Comparison of ENCODE assay signal across 8 mouse cellular contexts in the genomic region with DNA sequence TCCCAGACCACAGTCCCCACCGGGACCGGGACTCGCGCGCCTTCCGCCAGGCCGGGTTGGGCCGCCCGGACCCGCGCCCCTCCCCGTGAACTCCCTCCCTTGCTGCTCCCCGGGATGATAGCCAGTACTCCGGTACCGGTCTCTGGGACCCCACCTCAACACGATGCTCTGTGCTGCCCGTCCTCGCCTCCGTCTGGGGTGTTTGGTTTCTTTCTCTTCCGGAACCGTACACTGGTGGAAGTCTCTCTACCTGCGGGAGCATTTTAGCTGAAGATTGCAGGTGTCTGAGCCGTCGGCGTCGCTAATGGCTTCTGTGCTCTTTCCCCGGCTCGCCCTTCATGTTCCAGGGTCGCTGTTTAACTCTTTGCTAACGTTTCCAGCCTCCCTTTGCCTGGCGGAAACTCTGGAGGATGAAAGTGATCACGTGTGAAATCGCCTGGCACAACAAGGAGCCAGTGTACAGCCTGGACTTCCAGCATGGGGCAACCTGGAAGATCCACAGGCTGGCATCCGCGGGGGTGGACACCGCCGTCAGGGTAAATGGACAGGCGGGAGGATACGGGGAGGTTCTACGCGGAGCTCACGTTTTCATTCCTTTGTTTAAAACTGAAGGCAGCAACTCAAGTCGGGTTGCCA. TPM values are rescaled to one million over a fixed set of nuclear protein-coding genes. Genes with fewer than 3 reads are reported as not detected.
DNase-seq lines count a peak whose midpoint lies in the region; ATAC-seq lines count a peak whose summit lies in the region.

No protein-coding gene starts in this region.

- DNase-seq in adrenal gland, adult (ENCODE audit: inconsistent age in 2 of 2, low spot score in 1 of 2), result peak; percentile 32 to 68
- DNase-seq in adrenal gland, adult 18-20 months (ENCODE audit: low spot score in 2 of 2), result no peak
- DNase-seq in ES-CJ7 (ENCODE audit: low read depth, low spot score), result peak; percentile 36
- peak; percentile 23 to 48 for DNase-seq in cerebellum, postnatal 25 days
- no peak for DNase-seq in heart, embryonic 10.5 days (ENCODE audit: low spot score)
- DNase-seq in kidney, postnatal 14 days, result peak; percentile 40
- DNase-seq in urinary bladder, postnatal 10 days (ENCODE audit: low spot score), result no peak

- H3K4me2 ChIP-seq in midbrain, embryonic 13.5 days (replicated peaks), result peak overlapping the region; percentile 94

- H3K27me3 ChIP-seq in heart, embryonic 10.5 days (ENCODE audit: insufficient read depth, poor library complexity, severe bottlenecking), result no peaks in the 10 kb centered on the region
- H3K27me3 ChIP-seq in midbrain, embryonic 13.5 days, result no peaks in the 10 kb centered on the region

- H3K27ac ChIP-seq in heart, embryonic 10.5 days, result peak overlapping the region; percentile 88
- no peak overlapping the region for H3K27ac ChIP-seq in midbrain, embryonic 13.5 days

- peak; percentile 35; the same call in 1 of the 2 replicates for ATAC-seq in midbrain, embryonic 13.5 days

- WGBS in heart, embryonic 10.5 days, result under 1% methylated on average over 43 of the region's 43 CpGs
- WGBS in midbrain, embryonic 13.5 days, result under 1% methylated on average over 43 of the region's 43 CpGs

- no peaks in the 10 kb centered on the region for H3K9me3 ChIP-seq in heart, embryonic 10.5 days
- H3K9me3 ChIP-seq in midbrain, embryonic 13.5 days, result no peaks in the 10 kb centered on the region

- H3K4me1 ChIP-seq in heart, embryonic 10.5 days, result peaks cover 24% of the 10 kb centered on the region
- peaks cover 14% of the 10 kb centered on the region for H3K4me1 ChIP-seq in midbrain, embryonic 13.5 days (replicated peaks)

- H3K36me3 ChIP-seq in heart, embryonic 10.5 days, result peaks cover 27% of the 10 kb centered on the region
- peaks cover 16% of the 10 kb centered on the region for H3K36me3 ChIP-seq in midbrain, embryonic 13.5 days

- H3K4me3 ChIP-seq in heart, embryonic 10.5 days, result peak overlapping the region; percentile 84
- H3K4me3 ChIP-seq in midbrain, embryonic 13.5 days (replicated peaks), result peak overlapping the region; percentile 82

- peak overlapping the region; percentile 71 for H3K9ac ChIP-seq in midbrain, embryonic 13.5 days (replicated peaks)

RNA-seq across cellular contexts. Expression of gene Chaf1b, which starts 0.5 kb away (rescaled TPM):
- 1 to 10 TPM; 1.5 to 2.1 TPM for total RNA-seq in adrenal gland, adult 18-20 months (2021)
- 70.5 and 89.2 TPM in 2 replicates for polyA plus RNA-seq in heart, embryonic 10.5 days (2016; fragmentation: Nextera tagmentation; extraction: Ambion mirVana)
- 32.3 and 34.3 TPM in 2 replicates for polyA plus RNA-seq in midbrain, embryonic 13.5 days (2015; fragmentation: Nextera tagmentation; extraction: Ambion mirVana)

RNA-seq across cellular contexts. Expression of gene Morc3, which starts 52.3 kb away (rescaled TPM):
- 10 to 100 TPM; 25.1 to 30.3 TPM for total RNA-seq in adrenal gland, adult 18-20 months (2021)
- 24.7 and 28.1 TPM in 2 replicates for polyA plus RNA-seq in heart, embryonic 10.5 days (2016; fragmentation: Nextera tagmentation; extraction: Ambion mirVana)
- polyA plus RNA-seq in midbrain, embryonic 13.5 days (2015; fragmentation: Nextera tagmentation; extraction: Ambion mirVana), result 32.7 and 39.2 TPM in 2 replicates

Comparison
In these comparisons a context has a peak if more than half of its experiments do, and no peak if none do; other contexts are left out.
1. DNase-seq: peak in adrenal gland, adult (2 of 2), ES-CJ7 (single experiment), cerebellum, postnatal 25 days (2 of 2) and kidney, postnatal 14 days (single experiment); none in adrenal gland, adult 18-20 months (0 of 2), heart, embryonic 10.5 days (single experiment) and urinary bladder, postnatal 10 days (single experiment).